Mouse (Mus musculus) midbrain, embryonic 16.5 days (tissue): Measurements from ENCODE around the gene Ewsr1. TPM values are rescaled to one million over a fixed set of nuclear protein-coding genes. Genes with fewer than 3 reads are reported as not detected.

Experiments
- ATAC-seq: fragments of 200-750 bp; cut with Nextera tagmentation; 2 replicates; pipeline ENCODE4 v1.8.0; 2017; ENCODE audit warnings: moderate TSS enrichment
- H3K27ac ChIP-seq: fragments of 300-500 bp; sonication (generic); 2 replicates; pipeline ENCODE4 v1.5.1; 2014; ENCODE audit warnings: mild to moderate bottlenecking, low read length, mixed read lengths
- H3K27me3 ChIP-seq: fragments of 300-500 bp; sonication (generic); 2 replicates; pipeline ENCODE4 v1.6.1; 2014; ENCODE audit warnings: low read depth, low read length, mixed read lengths; ENCODE audit not compliant: control insufficient read depth, insufficient read depth
- H3K36me3 ChIP-seq: fragments of 300-500 bp; sonication (generic); 2 replicates; pipeline ENCODE4 v1.6.1; 2014; ENCODE audit warnings: mild to moderate bottlenecking, low read length, moderate library complexity, mixed read lengths; ENCODE audit not compliant: control insufficient read depth, insufficient read depth
- H3K4me1 ChIP-seq: fragments of 300-500 bp; sonication (generic); 2 replicates; pipeline ENCODE4 v1.6.1; 2014; ENCODE audit warnings: mild to moderate bottlenecking, low read length, mixed read lengths; ENCODE audit not compliant: control insufficient read depth, insufficient read depth
- H3K4me2 ChIP-seq: fragments of 300-500 bp; sonication (generic); 2 replicates; pipeline ENCODE4 v1.6.1; 2014; ENCODE audit warnings: mild to moderate bottlenecking, low read length, mixed read lengths
- H3K4me3 ChIP-seq: fragments of 300-500 bp; sonication (generic); 2 replicates; pipeline ENCODE4 v1.5.1; 2014; ENCODE audit warnings: low read depth, mild to moderate bottlenecking, low read length, moderate library complexity, mixed read lengths
- H3K9ac ChIP-seq: fragments of 300-500 bp; sonication (generic); 2 replicates; pipeline ENCODE4 v1.6.1; 2014; ENCODE audit warnings: low read depth, low read length, mixed read lengths
- H3K9me3 ChIP-seq: fragments of 300-500 bp; sonication (generic); replicated peaks from 2 replicates; pipeline ENCODE4 v1.6.1; 2014; ENCODE audit warnings: mild to moderate bottlenecking, low read length, mixed read lengths; ENCODE audit not compliant: control insufficient read depth, poor library complexity, severe bottlenecking
- WGBS: fragments of 180-500 bp; shearing (Covaris S2); extraction: QIAGEN DNeasy Blood & Tissue Kit; methylation state at CpG from one replicate; pipeline ENCODE4 v1.1.7; 2014; 5-methylcytosine and 5-hydroxymethylcytosine counted together
- polyA plus RNA-seq: library from polyadenylated mRNA; unstranded; fragments of >200 nt; fragmentation: Nextera tagmentation; extraction: Ambion mirVana; gene quantifications from 2 replicates; pipeline ENCODE4 v1.2.1, GENCODE M21; 2015

Gene Ewsr1
- 548 and 592 TPM in 2 replicates for polyA plus RNA-seq

- no peaks in the 10 kb centered on the region for H3K27me3 ChIP-seq
- H3K4me1 ChIP-seq = peaks cover 34% of the 10 kb centered on the region
- H3K27ac ChIP-seq = peak within 1 kb of the TSS; percentile 99
- peak within 1 kb of the TSS; percentile 87 for H3K9ac ChIP-seq
- ATAC-seq = peak; percentile 89
- H3K36me3 ChIP-seq = no peaks in the 10 kb centered on the region
- H3K9me3 ChIP-seq = no peaks in the 10 kb centered on the region
- under 1% methylated on average over 86 of the region's 92 CpGs for WGBS
- peak within 1 kb of the TSS; percentile 85 for H3K4me2 ChIP-seq
- peak within 1 kb of the TSS; percentile 95 for H3K4me3 ChIP-seq
Observed at GRCm38 (mm10) chr11:5098736-5099542, at the start of gene Ewsr1, which contains the start of gene Rhbdd3. Ewsr1 (minus strand) TSS chr11:5099266. Rhbdd3 (plus strand) TSS chr11:5098926.

GRCm38 (mm10) chr11:5145600-5145999 is 46.5 kb upstream of the Ewsr1 start:
- H3K9me3 ChIP-seq = no peaks in the 10 kb centered on the region
- no peak overlapping the region for H3K4me2 ChIP-seq
- no peak overlapping the region for H3K4me3 ChIP-seq
- no peak overlapping the region for H3K27ac ChIP-seq
- H3K27me3 ChIP-seq = no peaks in the 10 kb centered on the region; the same call in 1 of the 2 replicates
- peaks cover 5% of the 10 kb centered on the region; the same call in 1 of the 2 replicates for H3K4me1 ChIP-seq
- H3K36me3 ChIP-seq = no peaks in the 10 kb centered on the region
- 77% methylated on average over 3 of the region's 3 CpGs for WGBS
- no peak for ATAC-seq
- no peak overlapping the region for H3K9ac ChIP-seq

GRCm38 (mm10) chr11:5141965-5142364 is 42.9 kb upstream of the Ewsr1 start:
- H3K4me2 ChIP-seq = no peak overlapping the region
- no peaks in the 10 kb centered on the region for H3K36me3 ChIP-seq
- H3K9ac ChIP-seq = no peak overlapping the region
- no peaks in the 10 kb centered on the region for H3K4me1 ChIP-seq
- ATAC-seq = no peak
- no peaks in the 10 kb centered on the region for H3K9me3 ChIP-seq
- H3K27me3 ChIP-seq = no peaks in the 10 kb centered on the region
- H3K27ac ChIP-seq = no peak overlapping the region
- WGBS = 88% methylated on average over 2 of the region's 2 CpGs
- no peak overlapping the region for H3K4me3 ChIP-seq

GRCm38 (mm10) chr11:5141252-5141651 is 42.2 kb upstream of the Ewsr1 start:
- H3K4me1 ChIP-seq = no peaks in the 10 kb centered on the region
- ATAC-seq = no peak

DNA sequence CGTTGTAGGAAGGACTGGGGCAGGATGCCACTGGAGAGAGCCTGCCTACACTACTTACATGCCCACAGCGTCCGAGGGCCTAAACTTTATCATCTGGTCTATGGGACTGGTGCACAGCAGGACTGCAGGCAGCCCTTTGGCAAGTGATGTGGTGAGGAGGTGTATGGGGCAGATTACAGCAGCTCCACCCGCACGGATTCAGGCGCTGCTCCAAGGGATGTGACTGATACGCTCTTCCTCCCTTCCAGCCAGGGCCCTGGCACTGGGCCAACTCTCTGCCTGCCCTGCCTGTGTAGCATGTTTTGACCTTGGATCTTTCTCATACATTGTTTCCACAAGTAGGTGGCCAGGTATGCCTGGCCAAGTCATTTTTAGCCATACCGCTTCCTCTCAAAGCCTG is 41.6 kb upstream of the Ewsr1 start:
- 52% methylated on average over 8 of the region's 8 CpGs for WGBS
- Histone ChIP-seq H3K27ac (no peak overlapping the region), H3K27me3 (no peaks in the 10 kb centered on the region), H3K36me3 (no peaks in the 10 kb centered on the region), H3K4me1 (no peaks in the 10 kb centered on the region), H3K9me3 (no peaks in the 10 kb centered on the region), H3K4me3 (no peak overlapping the region), H3K9ac (no peak overlapping the region), H3K4me2 (no peak overlapping the region)
- ATAC-seq = no peak

More at GRCm38 (mm10) chr11:5141252-5141651, 42.2 kb upstream of the Ewsr1 start:
- H3K36me3 ChIP-seq = no peaks in the 10 kb centered on the region
- no peak overlapping the region for H3K27ac ChIP-seq
- H3K9me3 ChIP-seq = no peaks in the 10 kb centered on the region
- no peak overlapping the region for H3K4me3 ChIP-seq
- 95% methylated on average over 5 of the region's 5 CpGs for WGBS
- no peaks in the 10 kb centered on the region for H3K27me3 ChIP-seq
- H3K9ac ChIP-seq = no peak overlapping the region
- H3K4me2 ChIP-seq = no peak overlapping the region

GRCm38 (mm10) chr11:5139372-5139771 is 40.3 kb upstream of the Ewsr1 start:
- no peak overlapping the region for H3K9ac ChIP-seq
- no peaks in the 10 kb centered on the region for H3K4me1 ChIP-seq
- no peaks in the 10 kb centered on the region for H3K9me3 ChIP-seq
- no peak overlapping the region for H3K27ac ChIP-seq
- no peak for ATAC-seq
- WGBS = 81% methylated on average over 9 of the region's 9 CpGs
- no peaks in the 10 kb centered on the region for H3K27me3 ChIP-seq
- H3K36me3 ChIP-seq = no peaks in the 10 kb centered on the region
- no peak overlapping the region for H3K4me2 ChIP-seq
- no peak overlapping the region for H3K4me3 ChIP-seq

- no peak overlapping the region for H3K4me2 ChIP-seq
- H3K27me3 ChIP-seq = no peaks in the 10 kb centered on the region
- no peak for ATAC-seq
- H3K36me3 ChIP-seq = no peaks in the 10 kb centered on the region
- no peaks in the 10 kb centered on the region for H3K9me3 ChIP-seq
- WGBS = 80% methylated on average over 2 of the region's 2 CpGs
- H3K27ac ChIP-seq = no peak overlapping the region
- H3K9ac ChIP-seq = no peak overlapping the region
- no peaks in the 10 kb centered on the region for H3K4me1 ChIP-seq
- H3K4me3 ChIP-seq = no peak overlapping the region
Observed at GRCm38 (mm10) chr11:5138642-5139041, 39.6 kb upstream of the Ewsr1 start.

GRCm38 (mm10) chr11:5135914-5136313 is 36.8 kb upstream of the Ewsr1 start:
- no peak overlapping the region for H3K9ac ChIP-seq
- H3K36me3 ChIP-seq = no peaks in the 10 kb centered on the region
- no peaks in the 10 kb centered on the region for H3K27me3 ChIP-seq
- no peaks in the 10 kb centered on the region for H3K4me1 ChIP-seq
- no peak overlapping the region for H3K27ac ChIP-seq
- no peaks in the 10 kb centered on the region for H3K9me3 ChIP-seq
- no peak overlapping the region for H3K4me3 ChIP-seq
- H3K4me2 ChIP-seq = no peak overlapping the region
- 80% methylated on average over 11 of the region's 11 CpGs for WGBS
- no peak for ATAC-seq

- H3K4me2 ChIP-seq = no peak overlapping the region
- H3K27ac ChIP-seq = no peak overlapping the region
- H3K36me3 ChIP-seq = no peaks in the 10 kb centered on the region
- no peak overlapping the region for H3K9ac ChIP-seq
- 82% methylated on average over 4 of the region's 4 CpGs for WGBS
- H3K9me3 ChIP-seq = no peaks in the 10 kb centered on the region
- no peak for ATAC-seq
- H3K27me3 ChIP-seq = no peaks in the 10 kb centered on the region
- no peak overlapping the region for H3K4me3 ChIP-seq
- no peaks in the 10 kb centered on the region for H3K4me1 ChIP-seq
Observed at GRCm38 (mm10) chr11:5132751-5133150, 33.7 kb upstream of the Ewsr1 start.
